Mouse (Mus musculus) lung, adult 2 months (tissue): ENCODE measurements around the gene Cox7b2.

Source experiments
- CTCF ChIP-seq: fragments of 200-500 bp; IDR thresholded peaks from 2 replicates; pipeline ENCODE4 v1.5.1; 2011; ENCODE audit warnings: mild to moderate bottlenecking, low read length, control low read depth; ENCODE audit not compliant: insufficient read depth
- POLR2A ChIP-seq: fragments of 200-500 bp; IDR thresholded peaks from 2 replicates; pipeline ENCODE4 v1.6.1; 2011; ENCODE audit warnings: low read depth, mild to moderate bottlenecking, control low read depth, low read length, borderline replicate concordance; ENCODE audit errors: extremely low read depth

- TF ChIP-seq CTCF: no peak
- no peak for TF ChIP-seq POLR2A
These were observed 45.8 kb downstream of the Cox7b2 start for GRCm38 (mm10) chr5:71502058-71502678.
